Mouse (Mus musculus) gastrocnemius, postnatal 14 days (tissue): ENCODE data around the gene Ifnk. TPM values are rescaled to one million over a fixed set of nuclear protein-coding genes. Genes with fewer than 3 reads are reported as not detected.

Source experiments
- DNase-seq: peaks from one replicate; pipeline ENCODE4 v3.0.0; 2021; ENCODE audit warnings: mixed read lengths
- intact Hi-C: fragments of 180-260 bp; cut with DNase I; formaldehyde crosslinking; loops from one replicate; pipeline ENCODE4 v1.15.1; 2025; ENCODE audit warnings: low total_unique reads
- total RNA-seq, 2 experiments: library from RNA; stranded (reverse); gene quantifications; 2 replicates each; pipeline ENCODE4 v1.2.3; 2021

Gene Ifnk
- total RNA-seq, 2 experiments from 2014 or later, result not detected

GRCm38 (mm10) chr4:35135806-35136205 is 16.1 kb upstream of the Ifnk start:
- intact Hi-C loops, result no loop called here
- DNase-seq, result no peak

GRCm38 (mm10) chr4:35136996-35137395 is 14.9 kb upstream of the Ifnk start:
- DNase-seq, result no peak
- intact Hi-C loops, result no loop called here

- no peak for DNase-seq
- intact Hi-C loops, result no loop called here
Observed at GRCm38 (mm10) chr4:35138077-35138476, 13.8 kb upstream of the Ifnk start.

GRCm38 (mm10) chr4:35140317-35140716 is 11.5 kb upstream of the Ifnk start:
- intact Hi-C loops, result no loop called here
- DNase-seq, result no peak

GRCm38 (mm10) chr4:35143472-35144102 is 8.3 kb upstream of the Ifnk start:
- peak; percentile 28 for DNase-seq
- intact Hi-C loops, result no loop called here

- DNase-seq, result no peak
- intact Hi-C loops, result no loop called here
Observed at GRCm38 (mm10) chr4:35145726-35146125, 6.1 kb upstream of the Ifnk start.

- intact Hi-C loops, result no loop called here
- no peak for DNase-seq
Observed at GRCm38 (mm10) chr4:35146597-35146996, 5.3 kb upstream of the Ifnk start.

- intact Hi-C loops, result no loop called here
- no peak for DNase-seq
Observed at GRCm38 (mm10) chr4:35148326-35148725, 3.5 kb upstream of the Ifnk start.

GRCm38 (mm10) chr4:35150706-35151105 is 1.1 kb upstream of the Ifnk start:
- intact Hi-C loops, result no loop called here
- no peak for DNase-seq

GRCm38 (mm10) chr4:35154051-35154450 is 2.2 kb downstream of the Ifnk start:
- no peak for DNase-seq
- intact Hi-C loops, result no loop called here

GRCm38 (mm10) chr4:35155132-35155922 is 3.5 kb downstream of the Ifnk start:
- intact Hi-C loops, result loop anchor here (5.0 kb wide), 1 partner anchor 193 kb away; no protein-coding TSS in a partner anchor
- DNase-seq, result no peak

- peak; percentile 64 for DNase-seq
Observed at GRCm38 (mm10) chr4:35156149-35156611, 4.3 kb downstream of the Ifnk start.

GRCm38 (mm10) chr4:35156751-35157611 is 5.1 kb downstream of the Ifnk start, which contains the start of gene Mob3b:
Gene Mob3b (minus strand): TSS chr4:35157484.
- DNase-seq, result peak; percentile 85
- intact Hi-C loops, result loop anchor here (5.0 kb wide), 1 partner anchor 195 kb away; no protein-coding TSS in a partner anchor

More at GRCm38 (mm10) chr4:35156149-35156611, 4.3 kb downstream of the Ifnk start:
- intact Hi-C loops, result loop anchor here (5.0 kb wide), 1 partner anchor 194 kb away; no protein-coding TSS in a partner anchor

- intact Hi-C loops, result loop anchor here (5.0 kb wide), 1 partner anchor 196 kb away; no protein-coding TSS in a partner anchor
- DNase-seq, result no peak
Observed at GRCm38 (mm10) chr4:35157815-35158214, 6.0 kb downstream of the Ifnk start.

- intact Hi-C loops, result no loop called here
- no peak for DNase-seq
Observed at GRCm38 (mm10) chr4:35165275-35165674, 13.4 kb downstream of the Ifnk start.

GRCm38 (mm10) chr4:35165947-35166346 is 14.1 kb downstream of the Ifnk start:
- intact Hi-C loops, result no loop called here
- no peak for DNase-seq

- intact Hi-C loops, result no loop called here
- no peak for DNase-seq
Observed at GRCm38 (mm10) chr4:35167855-35168254, 16.0 kb downstream of the Ifnk start.

GRCm38 (mm10) chr4:35169571-35170125 is 17.8 kb downstream of the Ifnk start:
- intact Hi-C loops, result no loop called here
- DNase-seq, result no peak

- intact Hi-C loops, result no loop called here
- no peak for DNase-seq
Observed at GRCm38 (mm10) chr4:35172471-35172870, 20.6 kb downstream of the Ifnk start.
